Mouse (Mus musculus) hindbrain, embryonic 11.5 days (tissue): ENCODE results near the gene Tex38. TPM values are rescaled to one million over a fixed set of nuclear protein-coding genes. Genes with fewer than 3 reads are reported as not detected.

Experiments
- ATAC-seq: fragments of 200-750 bp; cut with Nextera tagmentation; 2 replicates; pipeline ENCODE4 v1.8.0; 2017; ENCODE audit warnings: mild to moderate bottlenecking, moderate TSS enrichment, moderate library complexity; ENCODE audit not compliant: low FRiP score
- DNase-seq: peaks from one replicate; pipeline ENCODE4 v3.0.0-alpha.2; 2015; ENCODE audit warnings: low spot score
- H3K27ac ChIP-seq: fragments of 300-500 bp; sonication (generic); 2 replicates; pipeline ENCODE4 v1.5.1; 2014; ENCODE audit warnings: mild to moderate bottlenecking, low read depth, low read length
- H3K27me3 ChIP-seq: fragments of 300-500 bp; sonication (generic); 2 replicates; pipeline ENCODE4 v1.6.1; 2014; ENCODE audit warnings: mild to moderate bottlenecking, low read length, moderate library complexity, mixed read lengths; ENCODE audit not compliant: control insufficient read depth, insufficient read depth
- H3K36me3 ChIP-seq: fragments of 300-500 bp; sonication (generic); 2 replicates; pipeline ENCODE4 v1.6.1; 2014; ENCODE audit warnings: mild to moderate bottlenecking, low read length, moderate library complexity, mixed read lengths; ENCODE audit not compliant: control insufficient read depth, insufficient read depth
- H3K4me1 ChIP-seq: fragments of 300-500 bp; sonication (generic); replicated peaks from 2 replicates; pipeline ENCODE4 v1.6.1; 2014; ENCODE audit warnings: low read length, mixed read lengths; ENCODE audit not compliant: control insufficient read depth, insufficient read depth
- H3K4me2 ChIP-seq: fragments of 300-500 bp; sonication (generic); replicated peaks from 2 replicates; pipeline ENCODE4 v1.6.1; 2014; ENCODE audit warnings: mild to moderate bottlenecking, low read depth, low read length
- H3K4me3 ChIP-seq: fragments of 300-500 bp; sonication (generic); 2 replicates; pipeline ENCODE4 v1.5.1; 2014; ENCODE audit warnings: low read depth, low read length
- H3K9ac ChIP-seq: fragments of 300-500 bp; sonication (generic); 2 replicates; pipeline ENCODE4 v1.6.1; 2014; ENCODE audit warnings: low read depth, low read length
- H3K9me3 ChIP-seq: fragments of 300-500 bp; sonication (generic); 2 replicates; pipeline ENCODE4 v1.6.1; 2016; ENCODE audit warnings: low read length; ENCODE audit not compliant: control insufficient read depth
- WGBS: fragments of 180-500 bp; shearing (Covaris S2); extraction: QIAGEN DNeasy Blood & Tissue Kit; methylation state at CpG from one replicate; pipeline ENCODE4 v1.1.7; 2014; 5-methylcytosine and 5-hydroxymethylcytosine counted together
- polyA plus RNA-seq: library from polyadenylated mRNA; unstranded; fragments of >200 nt; fragmentation: Nextera tagmentation; extraction: Ambion mirVana; gene quantifications from 2 replicates; pipeline ENCODE4 v1.2.1, GENCODE M21; 2014

Gene Tex38
- 0.29 TPM in 1 of 2 replicates, not detected in the other for polyA plus RNA-seq

DNA sequence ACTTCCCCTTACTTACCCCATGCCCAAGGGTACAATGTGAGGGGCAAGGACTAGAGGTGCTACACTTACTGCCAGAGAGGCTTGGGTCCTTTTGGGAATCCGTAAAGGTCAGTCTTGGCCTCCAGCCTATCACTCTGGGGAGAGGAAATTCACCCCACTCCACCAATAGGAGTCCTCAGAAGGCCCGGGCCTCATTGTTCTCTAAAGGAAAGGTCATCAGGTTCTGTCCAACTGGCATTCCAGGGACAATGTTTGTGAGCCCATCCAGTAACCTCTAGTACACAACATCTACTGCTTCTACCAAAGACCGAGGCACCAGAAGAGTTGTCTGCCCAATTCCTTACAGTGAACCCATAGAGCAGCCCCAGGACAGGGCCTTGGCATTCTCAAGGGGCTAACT lies at the start of gene Tex38:
TSS of gene Tex38 (minus strand) at position 101 of the 400 bp plus-strand sequence.
- Histone ChIP-seq H3K27me3 (no peaks in the 10 kb centered on the region), H3K27ac (no peak within 1 kb of the TSS), H3K9ac (no peak within 1 kb of the TSS), H3K4me2 (no peak within 1 kb of the TSS), H3K4me1 (no peaks in the 10 kb centered on the region; the same call in 1 of the 2 replicates), H3K4me3 (no peak within 1 kb of the TSS), H3K36me3 (no peaks in the 10 kb centered on the region), H3K9me3 (no peaks in the 10 kb centered on the region)
- DNase-seq = no peak
- WGBS = 89% methylated on average over 3 of the region's 3 CpGs
- no peak for ATAC-seq

GRCm38 (mm10) chr4:115830491-115830890 lies 49.7 kb upstream of the Tex38 start:
- Histone ChIP-seq H3K27ac (no peak overlapping the region), H3K4me2 (no peak overlapping the region), H3K27me3 (no peaks in the 10 kb centered on the region), H3K4me3 (no peak overlapping the region), H3K9me3 (no peaks in the 10 kb centered on the region), H3K9ac (no peak overlapping the region), H3K4me1 (no peaks in the 10 kb centered on the region), H3K36me3 (no peaks in the 10 kb centered on the region)
- DNase-seq = no peak
- ATAC-seq = no peak
- 83% methylated on average over 5 of the region's 5 CpGs for WGBS

GRCm38 (mm10) chr4:115828572-115828902 lies 47.7 kb upstream of the Tex38 start:
- no peaks in the 10 kb centered on the region for H3K27me3 ChIP-seq
- 7% methylated on average over 8 of the region's 8 CpGs for WGBS
- peak overlapping the region; percentile 69; the same call in 1 of the 2 replicates for H3K9ac ChIP-seq
- ATAC-seq = no peak; the same call in 1 of the 2 replicates
- H3K27ac ChIP-seq = no peak overlapping the region
- no peaks in the 10 kb centered on the region for H3K9me3 ChIP-seq
- no peaks in the 10 kb centered on the region for H3K4me1 ChIP-seq
- no peak for DNase-seq
- peak overlapping the region; percentile 80 for H3K4me2 ChIP-seq
- peak overlapping the region; percentile 70 for H3K4me3 ChIP-seq
- H3K36me3 ChIP-seq = no peaks in the 10 kb centered on the region

DNA sequence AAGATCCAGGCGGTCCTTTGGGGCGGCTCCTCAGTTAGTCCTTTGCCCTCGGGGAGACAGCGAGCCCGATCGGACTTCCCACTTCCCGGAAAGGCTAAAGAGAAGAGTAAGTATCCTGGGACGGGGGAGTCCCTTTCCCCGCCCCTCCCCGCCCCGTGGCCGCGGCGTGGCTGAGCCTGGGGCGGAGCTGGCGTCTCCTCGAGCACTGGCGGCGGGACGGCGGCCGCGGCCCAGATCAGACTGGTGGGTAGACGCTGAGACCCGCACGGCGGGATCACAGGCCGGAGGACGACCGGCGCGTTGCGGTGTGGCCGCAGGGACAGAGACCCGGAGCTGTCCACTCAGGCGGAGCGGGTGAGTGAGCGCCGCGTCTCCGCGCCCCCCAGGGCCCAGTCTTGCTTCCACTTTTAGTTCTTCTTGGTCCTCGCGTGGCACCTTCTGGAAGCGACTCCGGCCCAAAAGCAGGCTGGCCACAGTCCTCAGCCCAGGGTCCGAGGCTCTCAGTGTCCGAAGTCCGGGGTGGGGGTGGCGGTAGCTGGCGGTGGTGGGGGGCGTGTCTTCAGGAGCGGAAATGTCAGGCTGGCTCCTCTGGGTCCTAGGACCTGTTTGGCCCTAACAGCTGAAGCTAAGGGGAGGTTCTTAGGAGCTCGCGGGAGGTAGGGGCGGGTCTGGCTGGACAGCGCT lies 47.2 kb upstream of the Tex38 start, which contains the start of gene Mob3c:
TSS of gene Mob3c (plus strand) at position 205 of the 684 bp plus-strand sequence.
- Histone ChIP-seq H3K9ac (peak within 1 kb of the TSS; percentile 69), H3K9me3 (no peaks in the 10 kb centered on the region), H3K4me1 (no peaks in the 10 kb centered on the region), H3K4me2 (peak within 1 kb of the TSS; percentile 80), H3K36me3 (no peaks in the 10 kb centered on the region), H3K27me3 (no peaks in the 10 kb centered on the region), H3K27ac (peak within 1 kb of the TSS; percentile 40; the same call in 1 of the 2 replicates), H3K4me3 (peak within 1 kb of the TSS; percentile 70)
- peak; percentile 81 for DNase-seq
- peak; percentile 90 for ATAC-seq
- under 1% methylated on average over 43 of the region's 57 CpGs for WGBS

DNA sequence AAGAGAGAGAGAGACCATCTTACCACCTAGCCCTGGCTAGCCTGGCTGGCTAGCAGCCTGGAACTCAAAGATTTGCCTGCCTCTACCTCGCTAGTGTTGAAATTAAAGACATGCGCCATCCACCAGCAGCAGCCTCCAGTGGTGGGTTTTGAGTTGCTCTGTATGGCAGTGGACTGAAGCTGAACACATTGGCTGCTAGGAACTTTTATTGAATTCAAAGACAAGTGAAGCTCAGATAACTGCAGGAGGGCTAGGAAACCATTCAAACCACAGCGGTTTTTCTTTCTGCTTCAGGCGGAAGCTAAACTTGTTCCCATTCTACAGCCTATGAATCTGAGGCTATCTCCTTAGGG lies 46.7 kb upstream of the Tex38 start:
- H3K9ac ChIP-seq = peak overlapping the region; percentile 69
- H3K9me3 ChIP-seq = no peaks in the 10 kb centered on the region
- H3K4me2 ChIP-seq = peak overlapping the region; percentile 80
- ATAC-seq = peak; percentile 17; the same call in 1 of the 2 replicates
- H3K4me3 ChIP-seq = peak overlapping the region; percentile 70
- no peaks in the 10 kb centered on the region for H3K36me3 ChIP-seq
- H3K27me3 ChIP-seq = no peaks in the 10 kb centered on the region
- H3K27ac ChIP-seq = no peak overlapping the region
- DNase-seq = no peak
- no peaks in the 10 kb centered on the region for H3K4me1 ChIP-seq
- 9% methylated on average over 4 of the region's 4 CpGs for WGBS

GRCm38 (mm10) chr4:115827066-115827465 lies 46.2 kb upstream of the Tex38 start:
- H3K4me3 ChIP-seq = no peak overlapping the region
- 64% methylated on average over 3 of the region's 3 CpGs for WGBS

DNA sequence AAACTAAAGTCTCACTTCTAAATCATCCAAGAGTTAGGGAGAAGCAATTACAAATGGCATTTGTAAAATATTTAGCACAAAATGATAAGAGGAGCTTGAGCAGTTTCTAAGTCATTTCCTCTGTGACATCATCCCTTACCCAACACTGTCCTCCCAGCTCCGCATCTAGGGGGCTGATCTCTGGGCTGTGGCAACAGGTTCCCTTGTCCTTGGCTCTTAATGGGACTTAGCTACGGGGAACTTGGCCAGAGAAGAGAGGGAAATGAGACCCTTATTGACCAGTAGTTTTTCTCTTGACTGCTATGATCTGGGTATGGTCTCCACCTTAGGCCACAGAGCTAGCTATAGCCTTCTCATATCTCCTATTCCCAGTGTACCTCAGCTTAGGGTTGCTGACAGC lies 44.5 kb upstream of the Tex38 start:
- Histone ChIP-seq H3K4me2 (no peak overlapping the region), H3K36me3 (no peaks in the 10 kb centered on the region), H3K27ac (no peak overlapping the region), H3K4me1 (no peaks in the 10 kb centered on the region), H3K9me3 (no peaks in the 10 kb centered on the region), H3K27me3 (no peaks in the 10 kb centered on the region), H3K9ac (no peak overlapping the region), H3K4me3 (no peak overlapping the region)
- DNase-seq (no peak), ATAC-seq (no peak)
- WGBS = 63% methylated on average over 2 of the region's 2 CpGs

More at GRCm38 (mm10) chr4:115827066-115827465, 46.2 kb upstream of the Tex38 start:
- Histone ChIP-seq H3K9ac (no peak overlapping the region), H3K4me1 (no peaks in the 10 kb centered on the region), H3K27ac (no peak overlapping the region), H3K27me3 (no peaks in the 10 kb centered on the region), H3K4me2 (no peak overlapping the region), H3K9me3 (no peaks in the 10 kb centered on the region), H3K36me3 (no peaks in the 10 kb centered on the region)
- no peak for DNase-seq
- ATAC-seq = no peak

GRCm38 (mm10) chr4:115824178-115824577 lies 43.4 kb upstream of the Tex38 start:
- DNase-seq = no peak
- no peak overlapping the region for H3K9ac ChIP-seq

GRCm38 (mm10) chr4:115821928-115822327 lies 41.1 kb upstream of the Tex38 start:
- no peaks in the 10 kb centered on the region for H3K9me3 ChIP-seq
- no peaks in the 10 kb centered on the region for H3K4me1 ChIP-seq
- no peak overlapping the region for H3K4me3 ChIP-seq
- H3K9ac ChIP-seq = no peak overlapping the region
- H3K4me2 ChIP-seq = no peak overlapping the region
- no peak overlapping the region for H3K27ac ChIP-seq
- H3K36me3 ChIP-seq = no peaks in the 10 kb centered on the region
- no peaks in the 10 kb centered on the region for H3K27me3 ChIP-seq
- ATAC-seq (no peak), DNase-seq (no peak)
- 75% methylated on average over 3 of the region's 3 CpGs for WGBS

More at GRCm38 (mm10) chr4:115824178-115824577, 43.4 kb upstream of the Tex38 start:
- no peaks in the 10 kb centered on the region for H3K9me3 ChIP-seq
- WGBS = 76% methylated on average over 2 of the region's 2 CpGs
- no peaks in the 10 kb centered on the region for H3K27me3 ChIP-seq
- H3K27ac ChIP-seq = no peak overlapping the region
- H3K4me2 ChIP-seq = no peak overlapping the region
- no peak overlapping the region for H3K4me3 ChIP-seq
- no peaks in the 10 kb centered on the region for H3K36me3 ChIP-seq
- no peaks in the 10 kb centered on the region for H3K4me1 ChIP-seq
- ATAC-seq = no peak
